Mouse (Mus musculus) heart, postnatal 25 days (tissue): ENCODE data around the gene Myo6. TPM values are rescaled to one million over a fixed set of nuclear protein-coding genes. Genes with fewer than 3 reads are reported as not detected.

Source experiments
- DNase-seq: peaks from one replicate; pipeline ENCODE4 v3.0.0; 2022; ENCODE audit warnings: low spot score
- intact Hi-C: fragments of 180-260 bp; cut with DNase I; formaldehyde crosslinking; loops from one replicate; pipeline ENCODE4 v1.15.1; 2025
- total RNA-seq, 2 experiments: library from RNA; stranded (reverse); gene quantifications; 2 replicates each; pipeline ENCODE4 v1.2.3; 2021

Gene Myo6
- total RNA-seq, 2 experiments from 2014 or later, result 13.8 to 14.6 TPM

DNA sequence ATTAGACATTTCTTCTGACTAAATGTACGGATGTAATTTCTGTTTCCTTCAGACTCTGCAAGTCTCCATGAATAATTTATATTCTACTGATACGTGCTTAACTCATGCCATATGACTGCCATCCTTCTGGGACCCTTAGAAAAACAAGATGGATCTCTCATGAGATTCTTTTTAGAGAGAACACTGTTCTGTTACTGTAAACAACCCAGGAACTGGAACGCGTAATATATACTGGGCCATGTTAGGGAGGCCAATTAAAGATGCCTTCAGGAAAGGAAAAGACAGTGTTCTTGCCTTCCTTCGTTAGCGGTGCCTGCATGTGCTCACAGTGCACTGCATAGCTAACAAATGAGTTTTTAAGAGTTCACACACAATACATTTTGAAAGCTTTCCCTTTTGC lies 53.9 kb downstream of the Myo6 start:
- DNase-seq, result no peak
- intact Hi-C loops, result loop anchor here (5.0 kb wide), 1 partner anchor 46 kb away; no protein-coding TSS in a partner anchor

DNA sequence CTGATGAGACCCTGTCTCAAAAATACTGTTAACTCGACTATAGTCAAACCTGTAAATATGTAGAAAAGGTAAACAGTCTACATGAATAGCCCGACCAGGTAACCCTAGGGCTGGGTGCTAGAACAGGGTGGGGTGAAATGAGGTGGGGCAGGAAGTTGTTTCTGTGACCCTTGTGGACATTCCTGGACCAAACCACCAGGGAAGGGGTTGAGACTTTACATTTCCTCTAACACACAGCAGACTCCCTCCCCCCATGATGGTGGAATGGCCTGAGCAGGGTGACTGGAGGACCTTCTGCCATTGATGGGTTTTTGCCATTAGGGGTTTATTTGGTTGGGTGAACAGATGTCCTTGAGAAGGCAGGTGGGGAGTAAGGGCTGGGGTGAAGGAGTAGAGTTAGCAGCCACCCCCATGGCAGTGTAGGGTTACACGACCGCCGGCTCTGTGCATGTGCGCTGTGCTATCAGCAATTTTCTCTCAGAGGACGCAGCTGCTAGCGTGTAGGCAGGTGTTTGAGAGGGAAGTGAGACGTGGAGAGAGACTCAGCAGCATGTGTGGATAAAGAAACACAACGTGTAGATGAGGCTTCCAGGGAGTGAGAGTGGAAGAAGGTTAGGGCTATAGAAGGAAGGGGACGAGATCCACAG lies 59.3 kb downstream of the Myo6 start:
- DNase-seq, result no peak
- intact Hi-C loops, result no loop called here

DNA sequence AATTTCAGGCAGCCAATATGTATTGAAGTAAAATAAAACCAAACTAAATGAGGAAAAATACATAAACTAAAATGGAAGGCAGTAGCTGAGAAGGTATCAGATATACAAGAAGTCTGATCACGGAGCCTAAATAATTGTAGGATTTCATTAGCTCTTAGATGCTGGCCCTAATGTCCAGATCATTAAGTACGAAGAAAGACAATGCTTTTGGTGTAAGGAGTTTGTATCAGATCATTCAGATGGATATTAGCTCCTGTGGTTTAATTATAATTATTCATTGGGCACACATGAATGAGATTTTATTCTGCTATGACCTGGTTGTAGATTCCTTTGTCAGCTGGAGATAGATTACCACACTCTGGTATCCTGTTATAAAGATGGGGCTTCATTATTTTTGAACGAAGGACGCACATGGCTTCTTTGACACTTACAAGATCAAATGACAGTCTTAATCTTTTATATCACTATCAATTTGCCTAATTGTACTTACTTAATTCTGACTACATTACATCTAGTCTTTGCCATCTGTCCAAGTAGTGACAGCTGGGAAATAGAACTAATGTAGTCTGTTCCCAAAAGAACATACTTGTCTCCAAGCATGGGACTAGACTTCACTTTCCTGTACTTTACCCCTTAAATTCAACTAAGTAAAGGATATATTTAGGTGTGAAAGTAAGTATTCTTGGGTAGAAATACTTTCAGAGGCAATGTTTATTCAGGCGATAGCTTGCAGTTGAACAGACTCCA lies 61.9 kb downstream of the Myo6 start:
- intact Hi-C loops, result no loop called here
- DNase-seq, result no peak

DNA sequence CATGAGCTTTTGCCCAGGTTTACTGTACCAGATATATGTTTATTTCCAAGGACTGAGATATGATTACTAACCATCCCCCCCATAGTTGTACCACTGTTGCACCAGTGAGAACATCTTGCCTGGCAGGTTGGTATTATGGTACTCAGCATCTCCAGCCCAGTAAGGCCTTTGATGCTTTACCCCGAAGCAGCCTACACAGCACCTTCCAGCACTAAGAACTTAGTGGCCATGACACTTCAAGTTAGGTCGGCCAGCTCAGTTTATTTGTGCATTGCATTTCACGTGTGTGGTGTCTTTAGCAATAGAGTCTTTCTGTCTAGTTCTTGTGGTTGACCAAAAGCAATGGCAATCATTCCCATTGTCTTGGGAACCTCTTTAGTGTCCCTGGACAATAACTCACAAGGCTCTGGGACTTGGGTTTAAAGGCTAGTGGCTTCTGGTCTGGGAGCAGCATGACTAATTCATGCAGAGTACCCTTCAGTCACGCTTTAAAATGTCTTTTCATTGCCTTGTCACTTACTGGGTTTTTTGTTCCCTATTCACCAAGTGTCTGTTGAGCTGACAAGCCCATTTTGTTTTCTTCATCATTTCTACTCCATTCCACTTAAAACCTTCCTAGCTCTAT lies 69.1 kb downstream of the Myo6 start:
- no peak for DNase-seq
- intact Hi-C loops, result no loop called here

DNA sequence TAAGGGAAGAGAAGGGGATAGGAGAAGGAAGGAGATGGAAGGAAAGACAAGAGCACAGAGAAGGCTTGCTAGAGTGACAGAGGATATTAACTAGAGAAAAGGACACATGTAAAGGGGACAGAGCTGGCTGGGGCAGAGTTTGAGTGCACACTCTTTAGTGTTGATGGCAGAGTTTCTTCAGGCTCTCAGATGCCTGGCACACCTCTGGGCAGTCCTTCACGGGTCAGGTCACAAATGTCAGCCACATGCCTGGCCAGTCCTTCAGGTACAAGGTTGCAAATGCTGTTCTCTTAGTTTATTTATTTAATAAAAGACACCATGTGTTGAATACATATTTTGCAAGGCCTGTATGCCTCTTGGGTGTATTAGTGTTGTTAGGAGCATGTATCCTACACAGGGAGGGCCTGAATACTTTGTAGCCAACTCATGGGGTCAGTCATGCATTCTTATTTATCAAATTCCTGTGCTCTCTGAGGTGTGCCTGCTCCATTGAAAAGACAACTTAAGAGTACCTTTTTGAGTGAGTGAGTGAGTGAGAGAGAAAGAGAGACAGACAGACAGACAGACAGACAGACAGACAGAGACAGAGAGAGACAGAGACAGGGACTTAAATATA lies 72.5 kb downstream of the Myo6 start:
- intact Hi-C loops, result no loop called here
- DNase-seq, result no peak

DNA sequence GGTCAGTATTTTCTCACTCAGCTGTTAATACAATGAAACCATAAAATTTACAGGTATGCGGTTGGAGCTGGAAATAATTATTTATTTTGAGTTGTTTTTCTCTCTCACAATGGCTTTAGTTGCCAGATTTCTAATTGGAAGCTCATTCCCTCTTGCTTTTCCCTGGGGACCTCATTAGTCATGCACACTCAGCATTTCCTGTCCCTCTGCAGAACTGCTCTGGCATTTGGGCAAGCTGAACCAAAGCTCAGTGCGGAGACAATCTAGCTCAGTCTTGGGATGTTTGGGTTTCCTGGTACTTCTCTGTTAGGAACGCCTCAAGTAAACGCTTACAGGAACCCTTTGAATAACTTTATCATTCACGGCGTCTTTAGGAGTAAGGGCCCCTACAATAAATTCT lies 76.9 kb downstream of the Myo6 start:
- no peak for DNase-seq
- intact Hi-C loops, result no loop called here

DNA sequence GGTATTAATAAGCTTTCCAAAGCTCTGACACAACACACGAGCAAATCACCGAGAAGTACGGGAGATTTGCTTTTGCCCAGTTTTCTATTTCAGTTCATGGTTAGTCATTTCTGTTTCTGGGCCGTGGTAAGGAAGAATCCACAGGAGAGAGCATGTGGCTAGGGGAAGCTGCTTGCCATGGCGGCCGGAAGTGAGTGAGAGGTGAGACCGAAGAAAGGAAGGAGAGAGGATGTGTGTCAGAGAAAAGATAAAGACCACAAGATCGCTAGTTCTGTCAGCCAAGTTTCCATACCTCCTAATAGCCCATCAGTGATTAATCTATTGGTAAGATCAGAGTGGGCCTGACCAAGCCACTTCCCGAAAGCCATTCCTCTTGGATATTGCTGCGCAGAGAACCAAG lies 87.3 kb downstream of the Myo6 start:
- no peak for DNase-seq
- intact Hi-C loops, result no loop called here

DNA sequence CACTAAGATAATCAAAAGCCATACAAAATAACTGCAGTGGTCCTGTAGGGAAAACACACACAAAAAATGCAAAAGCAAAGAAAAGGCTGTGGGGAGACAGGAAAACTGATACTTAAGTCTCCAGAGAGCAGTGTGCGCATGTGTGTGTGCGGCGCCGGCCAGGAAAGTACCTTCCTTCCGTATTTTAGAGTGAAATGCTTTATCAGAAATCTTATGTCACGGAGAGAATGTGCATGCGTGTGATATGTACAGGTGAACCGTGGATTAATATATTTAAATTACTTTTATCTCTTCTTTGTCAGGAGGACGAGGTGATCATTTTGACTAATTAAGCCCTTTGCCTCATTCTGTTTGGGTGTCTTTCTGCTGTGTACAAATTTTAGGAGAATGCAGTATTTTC lies 88.4 kb downstream of the Myo6 start:
- intact Hi-C loops, result no loop called here
- no peak for DNase-seq

DNA sequence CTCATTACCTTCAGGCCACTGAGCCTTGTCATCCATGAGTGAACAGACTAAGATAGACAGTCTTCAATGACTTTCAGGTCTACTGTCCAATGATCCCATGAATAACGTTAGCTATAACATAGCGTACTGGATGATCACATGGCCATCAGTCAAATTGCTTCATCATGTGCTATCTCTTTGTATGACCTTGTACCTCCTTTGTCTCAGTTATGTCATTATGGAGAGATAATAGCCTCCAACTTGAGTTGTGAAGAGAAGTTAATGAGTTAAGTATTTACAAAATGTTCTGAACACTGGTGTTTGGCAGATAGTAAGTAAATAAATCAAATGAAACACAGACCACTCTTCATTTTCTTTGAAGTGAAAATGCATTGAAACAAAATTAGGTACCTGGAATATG lies 91.7 kb downstream of the Myo6 start:
- intact Hi-C loops, result no loop called here
- DNase-seq, result no peak

DNA sequence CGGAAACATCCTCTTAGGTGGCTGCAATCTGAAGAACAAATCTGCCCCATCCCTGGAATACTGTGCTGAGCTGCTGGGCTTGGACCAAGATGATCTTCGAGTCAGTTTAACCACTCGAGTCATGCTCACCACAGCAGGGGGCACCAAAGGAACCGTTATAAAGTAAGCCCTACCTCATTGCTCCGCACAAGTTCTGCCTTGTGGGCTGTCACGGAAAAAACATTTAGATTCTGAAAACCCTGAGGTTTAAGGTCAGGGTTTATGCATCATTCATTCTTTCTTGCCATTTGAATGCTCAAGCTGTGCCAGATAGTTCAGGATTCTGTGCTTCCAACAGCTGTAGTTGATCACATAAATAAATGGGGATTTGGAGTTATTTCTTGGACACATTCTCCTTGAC lies 93.6 kb downstream of the Myo6 start:
- intact Hi-C loops, result no loop called here
- DNase-seq, result no peak

DNA sequence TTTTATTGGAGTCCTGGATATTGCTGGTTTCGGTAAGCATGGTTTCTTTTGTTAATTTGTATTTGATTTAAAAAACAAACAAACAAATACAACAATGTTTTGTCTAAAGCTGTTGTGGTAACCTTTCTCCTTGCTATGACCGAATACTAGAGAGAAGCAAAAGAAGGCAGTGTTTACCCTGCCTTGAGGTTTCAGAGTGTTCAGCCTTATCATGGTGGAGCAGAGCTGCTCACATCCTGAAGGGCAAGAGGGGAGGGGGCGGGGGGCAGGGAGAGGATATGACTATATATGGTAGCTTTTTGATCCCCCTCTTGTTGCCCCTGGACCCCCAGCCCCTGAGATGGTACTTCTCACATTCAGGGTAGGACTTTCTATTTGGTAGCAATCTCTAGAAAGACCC lies 96.1 kb downstream of the Myo6 start:
- intact Hi-C loops, result loop anchor here (5.0 kb wide), 1 partner anchor 94 kb away; the partner anchor contains the start of gene Myo6
- no peak for DNase-seq

DNA sequence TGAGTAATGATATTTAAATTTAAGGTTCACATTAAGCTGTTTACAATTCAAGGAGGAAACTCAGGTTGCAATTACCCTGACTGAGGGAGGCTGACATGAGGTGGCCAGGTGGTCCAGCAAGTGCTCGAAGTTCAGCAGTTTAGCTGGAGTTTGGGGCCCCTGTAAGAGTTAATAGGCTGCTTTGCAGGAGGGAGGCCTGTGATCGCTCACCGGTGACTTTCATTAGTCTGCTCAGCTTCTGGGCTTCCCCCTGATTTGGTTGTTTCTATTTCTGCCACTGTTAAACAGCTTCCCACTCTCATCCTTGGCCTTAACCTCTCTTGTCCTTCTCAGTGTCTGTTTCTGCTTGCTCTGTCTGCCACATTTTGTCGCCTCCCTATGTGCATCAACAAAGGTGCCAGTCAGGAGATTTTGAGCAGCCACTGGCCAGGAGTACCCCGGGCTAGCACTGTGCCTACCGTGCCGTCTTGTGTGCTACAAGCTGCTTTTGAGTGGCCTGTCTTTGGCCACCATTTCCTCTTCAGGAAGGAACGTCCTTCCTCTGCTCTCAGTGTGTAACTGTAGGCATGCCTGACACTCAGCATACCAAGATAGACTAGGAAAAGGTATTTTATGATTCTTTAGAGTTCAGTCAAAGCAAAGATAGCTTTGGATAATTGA lies 97.7 kb downstream of the Myo6 start:
- no peak for DNase-seq
- intact Hi-C loops, result loop anchor here (5.0 kb wide), 1 partner anchor 95 kb away; the partner anchor contains the start of gene Myo6

DNA sequence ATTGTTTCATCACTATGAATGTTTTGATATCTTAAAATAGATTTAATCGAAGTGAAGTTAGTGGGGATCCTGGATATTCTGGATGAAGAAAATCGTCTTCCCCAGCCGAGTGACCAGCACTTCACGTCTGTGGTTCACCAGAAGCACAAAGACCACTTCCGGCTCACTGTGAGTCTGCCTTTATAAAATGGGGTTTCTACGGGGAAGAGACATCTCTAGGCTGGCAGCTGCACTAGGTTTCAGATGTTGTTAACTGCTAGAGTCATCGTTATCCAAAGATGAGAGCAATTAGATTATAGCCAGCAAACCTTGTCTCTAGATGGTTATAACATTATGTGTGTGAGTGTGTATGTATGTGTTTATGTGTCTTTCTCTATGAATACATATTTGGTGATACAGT lies 101.3 kb downstream of the Myo6 start:
- intact Hi-C loops, result no loop called here
- no peak for DNase-seq

DNA sequence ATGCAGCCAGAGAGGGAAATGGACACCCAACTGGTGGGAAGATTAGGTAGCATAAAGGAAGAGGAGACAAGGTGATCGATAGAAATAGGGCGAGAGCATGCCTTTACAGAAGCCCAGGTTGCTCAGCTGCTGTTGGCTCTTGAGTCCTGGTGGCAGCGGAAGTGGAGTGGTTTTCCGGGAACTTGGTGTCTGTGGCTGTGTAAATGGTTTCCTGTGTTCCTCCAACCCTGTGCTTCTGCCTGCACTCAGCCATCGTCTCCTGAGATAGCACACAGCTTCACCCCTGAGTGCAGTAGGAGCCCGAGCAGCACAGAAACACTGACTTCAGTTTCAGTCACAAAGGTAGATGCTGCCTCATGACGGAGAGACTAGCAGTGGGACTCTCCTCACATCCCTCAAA lies 101.7 kb downstream of the Myo6 start:
- DNase-seq, result no peak
- intact Hi-C loops, result no loop called here

DNA sequence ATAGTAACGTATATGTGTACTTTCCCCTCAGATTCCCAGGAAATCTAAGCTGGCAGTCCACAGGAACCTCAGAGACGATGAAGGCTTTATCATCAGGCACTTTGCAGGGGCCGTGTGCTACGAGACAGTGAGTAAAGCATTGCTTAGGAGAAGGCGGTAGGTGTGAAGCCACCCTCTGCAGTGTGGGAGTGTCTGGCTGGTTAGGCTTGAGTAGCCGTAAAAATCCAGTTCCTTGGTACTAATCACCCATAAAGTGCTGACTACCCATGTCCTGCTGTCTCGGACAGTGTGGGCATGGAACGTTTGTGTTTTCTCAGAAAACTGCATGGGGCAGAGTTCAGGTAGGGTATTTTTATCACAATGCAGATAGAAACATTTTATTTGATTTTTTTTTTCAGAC lies 104.8 kb downstream of the Myo6 start:
- intact Hi-C loops, result no loop called here
- no peak for DNase-seq

DNA sequence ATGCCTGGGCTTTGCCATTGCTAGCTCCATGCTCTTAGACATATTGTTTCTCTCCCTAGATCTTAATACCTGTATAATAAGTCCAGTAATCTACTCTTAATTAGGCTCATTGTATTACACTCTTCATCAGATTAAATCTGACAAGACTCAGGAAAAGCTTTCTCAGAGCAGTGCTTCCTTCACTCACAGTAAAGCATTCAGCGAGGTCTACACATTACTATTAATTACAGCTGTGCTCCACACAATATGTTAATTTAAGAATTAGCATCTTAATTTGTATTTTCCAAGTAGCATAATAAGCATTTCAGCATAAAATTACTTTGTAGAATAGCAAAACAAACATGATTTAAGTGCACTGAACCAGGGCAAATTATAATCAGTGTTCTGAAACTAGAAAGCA lies 108.1 kb downstream of the Myo6 start:
- intact Hi-C loops, result no loop called here
- no peak for DNase-seq

DNA sequence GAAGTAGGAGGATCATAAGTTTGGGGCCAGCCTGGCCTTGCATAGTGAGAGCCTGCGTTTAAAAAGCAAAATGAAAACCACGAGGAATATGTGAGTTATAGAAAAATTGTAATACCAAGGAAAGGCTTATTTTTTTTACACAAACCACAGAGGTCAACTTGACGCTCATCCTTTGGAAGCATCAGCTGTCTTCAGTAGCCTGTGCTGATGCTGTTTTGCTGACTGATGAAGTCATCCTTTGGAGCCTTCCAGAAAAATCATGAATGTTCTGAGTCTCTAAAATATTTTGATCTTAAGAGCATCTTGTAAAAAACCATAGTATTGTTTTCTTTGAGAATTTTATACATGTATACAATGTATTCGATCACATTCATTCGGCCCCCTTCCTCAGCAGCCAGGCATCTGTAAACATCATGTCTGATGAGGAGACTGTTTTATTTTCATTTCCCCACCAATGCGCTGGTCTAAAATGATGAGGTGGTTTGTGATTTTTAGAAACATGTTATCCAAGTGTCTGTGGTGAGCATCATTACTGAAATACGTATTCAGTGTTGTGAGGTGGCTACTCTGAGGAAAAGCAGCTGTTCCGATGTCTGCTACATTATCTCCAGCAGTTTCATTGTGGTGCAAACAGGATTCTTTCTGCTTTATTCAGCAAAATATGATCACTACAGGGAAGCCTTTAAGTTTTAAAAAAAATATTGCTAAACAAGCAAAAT lies 110.4 kb downstream of the Myo6 start:
- DNase-seq, result no peak
- intact Hi-C loops, result no loop called here

DNA sequence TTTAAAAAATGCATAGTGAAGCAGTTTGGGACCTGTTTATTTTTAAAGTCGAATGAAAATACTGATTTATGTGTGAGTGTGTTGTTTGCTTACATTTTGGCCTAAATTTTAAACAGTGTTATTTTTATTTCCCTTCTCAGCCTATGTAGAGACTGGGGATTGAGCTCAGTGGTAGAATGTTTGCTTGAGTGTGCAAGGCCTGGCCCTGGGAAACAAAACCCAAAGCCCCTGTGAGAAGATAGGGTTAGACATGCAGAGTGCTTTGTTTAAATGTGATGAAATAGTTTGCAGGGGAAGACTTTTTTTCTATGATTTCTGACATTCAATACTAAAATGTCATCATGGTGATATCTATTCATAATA lies 110.9 kb downstream of the Myo6 start:
- intact Hi-C loops, result no loop called here
- DNase-seq, result no peak

DNA sequence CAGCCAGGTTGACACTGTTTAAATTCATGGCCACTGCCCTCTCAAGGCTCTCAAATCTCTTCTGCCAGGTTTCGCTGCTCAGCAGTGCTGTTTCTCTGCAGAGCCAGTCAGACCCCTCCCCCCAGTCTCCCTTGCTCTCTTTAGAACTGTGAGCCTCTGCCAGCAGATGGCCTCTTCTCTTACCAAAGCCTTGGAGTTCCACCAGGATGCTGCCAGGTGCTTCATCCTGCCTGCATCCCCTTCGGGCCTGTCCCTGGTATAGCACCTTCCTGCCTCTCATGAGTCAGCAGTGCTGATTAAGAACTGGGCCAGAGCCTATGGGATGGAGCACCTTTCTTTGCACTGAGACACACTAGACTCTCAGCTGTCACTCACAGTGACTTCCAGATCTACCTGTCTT lies 112.3 kb downstream of the Myo6 start:
- no peak for DNase-seq
- intact Hi-C loops, result no loop called here

DNA sequence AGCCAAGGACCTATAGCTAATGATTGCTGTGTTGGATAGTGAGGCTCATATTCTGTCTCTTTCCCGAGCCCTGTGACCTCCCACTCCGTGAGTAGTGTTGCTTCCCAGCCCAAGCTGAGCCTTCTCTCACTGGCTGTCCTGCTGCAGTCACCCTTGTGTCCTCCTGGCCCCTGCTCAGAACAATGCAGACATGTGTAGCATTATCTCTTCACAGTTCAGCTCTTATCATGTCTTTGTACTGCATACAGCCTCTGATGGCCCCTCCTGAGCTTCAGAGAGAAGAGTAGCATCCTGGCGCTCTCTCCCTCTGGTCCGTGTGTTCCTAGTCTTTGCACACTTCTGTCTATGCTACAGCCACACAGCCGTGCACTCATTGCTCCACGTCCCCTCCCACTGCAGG lies 112.9 kb downstream of the Myo6 start:
- DNase-seq, result no peak
- intact Hi-C loops, result no loop called here
